Comparison of ENCODE assay signal across 12 mouse cellular contexts in genomic region chr13:60639482-60640055, GRCm38 (mm10).
"Had no signal": no experiment of that assay in that cellular context is flagged by ENCODE, and none has a peak within 500 bp of the region (broad histone marks: within the 10 kb centered on the region; RNA-seq: fewer than 3 reads in every experiment).

No protein-coding gene starts in this region.

- H3K4me1 ChIP-seq: intestine, embryonic 15.5 days; limb, embryonic 12.5 days; neural tube, embryonic 12.5 days had no signal

- ATAC-seq: intestine, embryonic 15.5 days; liver, postnatal 0 days; midbrain, embryonic 13.5 days had no signal

- H3K9me3 ChIP-seq: intestine, embryonic 15.5 days; limb, embryonic 12.5 days; midbrain, embryonic 13.5 days; neural tube, embryonic 12.5 days had no signal

- H3K4me3 ChIP-seq: intestine, embryonic 15.5 days; limb, embryonic 12.5 days; midbrain, embryonic 13.5 days; neural tube, embryonic 12.5 days had no signal

- H3K4me2 ChIP-seq: intestine, embryonic 15.5 days; limb, embryonic 12.5 days; midbrain, embryonic 13.5 days; neural tube, embryonic 12.5 days had no signal

- DNase-seq: kidney, adult 18-20 months; kidney, postnatal 14 days; layer of hippocampus, adult 9-11 months; liver, postnatal 0 days; retina, postnatal 1 day; right cerebral cortex, postnatal 14 days; thymus, postnatal 36 days had no signal

- H3K36me3 ChIP-seq: intestine, embryonic 15.5 days; limb, embryonic 12.5 days; midbrain, embryonic 13.5 days; neural tube, embryonic 12.5 days had no signal

- H3K27me3 ChIP-seq: intestine, embryonic 15.5 days; limb, embryonic 12.5 days; midbrain, embryonic 13.5 days; neural tube, embryonic 12.5 days had no signal

- H3K9ac ChIP-seq: intestine, embryonic 15.5 days; limb, embryonic 12.5 days; liver, postnatal 0 days; midbrain, embryonic 13.5 days; neural tube, embryonic 12.5 days had no signal

- H3K27ac ChIP-seq: intestine, embryonic 15.5 days; limb, embryonic 12.5 days; macrophage; midbrain, embryonic 13.5 days; neural tube, embryonic 12.5 days had no signal
